Mouse (Mus musculus): ENCODE measurements around the gene Upf2.
A peak's percentile ranks its signal among the peaks of the same experiment; 100 is the strongest.

The Upf2 gene

GRCm38 (mm10) chr2:5950766-5951595 is at the start of gene Upf2:
Gene Upf2 (plus strand): TSS chr2:5951469.
- DNase-seq (ENCODE audit: low spot score in 2 of 2), result peak; percentile 97

- peak; percentile 64 to 69 for DNase-seq (ENCODE audit: low spot score in 2 of 2)
Observed at GRCm38 (mm10) chr2:5906092-5906491, 45.2 kb upstream of the Upf2 start.

DNA sequence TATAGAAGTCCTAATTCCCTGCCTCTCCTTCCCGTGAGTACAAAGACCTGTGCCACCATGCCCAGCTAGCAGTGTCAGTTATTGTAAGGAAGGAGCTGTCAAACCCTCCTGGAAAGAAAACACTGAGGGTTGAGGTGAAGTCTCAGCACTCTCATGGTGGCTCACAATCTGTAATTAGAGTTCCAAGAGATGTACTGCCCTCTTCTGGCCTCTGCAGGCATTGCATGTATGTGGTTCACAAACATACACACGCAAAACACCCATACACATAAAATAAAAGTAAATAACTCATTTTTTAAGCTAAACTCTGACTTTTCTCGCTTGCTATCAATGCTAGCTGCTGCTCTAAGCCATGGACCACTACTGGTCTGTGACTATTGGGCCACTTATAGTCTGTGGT is 44.6 kb upstream of the Upf2 start:
- peak in 1 of 2 experiments; percentile 40 for DNase-seq (ENCODE audit: low spot score in 2 of 2)

GRCm38 (mm10) chr2:5911282-5911965 is 39.8 kb upstream of the Upf2 start:
- peak; percentile 40 to 41 for DNase-seq (ENCODE audit: low spot score in 2 of 2)

DNA sequence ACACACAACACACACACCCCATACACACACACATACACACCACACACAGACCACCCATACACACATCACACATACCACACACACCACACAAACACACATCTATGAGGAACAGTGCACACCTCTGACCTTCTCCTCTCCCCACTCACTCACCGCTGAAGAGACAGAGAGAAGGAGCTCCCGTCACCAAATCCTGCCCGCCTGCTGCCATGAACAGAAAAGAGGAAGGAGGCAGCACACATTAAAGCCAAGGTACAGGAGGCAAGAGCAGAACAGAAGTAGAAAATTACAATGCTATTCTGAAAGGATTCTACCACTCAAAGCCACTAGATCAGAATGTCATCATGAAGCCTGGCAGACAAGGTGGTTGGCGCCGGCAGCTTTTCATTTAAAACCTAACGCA is 28.4 kb upstream of the Upf2 start:
- DNase-seq (ENCODE audit: low spot score in 2 of 2), result no peak

DNA sequence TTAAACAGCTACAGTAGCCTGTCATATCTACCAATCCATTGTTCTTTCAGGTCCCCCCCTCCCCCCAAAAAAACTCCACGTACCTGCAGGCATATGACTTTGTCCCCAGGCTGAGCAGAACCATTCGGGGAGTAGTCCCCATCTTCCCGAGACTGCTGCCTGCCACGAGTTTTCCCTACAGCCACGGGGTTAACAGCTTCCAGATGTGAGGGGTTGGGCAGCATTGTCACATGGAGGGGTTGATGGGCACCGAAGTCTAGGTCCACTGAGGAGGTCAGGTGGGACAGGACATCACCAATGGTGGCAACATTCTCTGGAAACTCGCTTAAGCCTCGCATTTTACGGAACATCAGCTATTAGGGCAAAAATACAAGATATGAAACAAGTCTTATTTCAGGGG is 27.5 kb upstream of the Upf2 start:
- DNase-seq (ENCODE audit: low spot score in 2 of 2), result no peak

GRCm38 (mm10) chr2:5927481-5927880 is 23.8 kb upstream of the Upf2 start:
- no peak for DNase-seq (ENCODE audit: low spot score in 2 of 2)

- DNase-seq (ENCODE audit: low spot score in 2 of 2), result no peak
Observed at GRCm38 (mm10) chr2:5929793-5930192, 21.5 kb upstream of the Upf2 start.

DNA sequence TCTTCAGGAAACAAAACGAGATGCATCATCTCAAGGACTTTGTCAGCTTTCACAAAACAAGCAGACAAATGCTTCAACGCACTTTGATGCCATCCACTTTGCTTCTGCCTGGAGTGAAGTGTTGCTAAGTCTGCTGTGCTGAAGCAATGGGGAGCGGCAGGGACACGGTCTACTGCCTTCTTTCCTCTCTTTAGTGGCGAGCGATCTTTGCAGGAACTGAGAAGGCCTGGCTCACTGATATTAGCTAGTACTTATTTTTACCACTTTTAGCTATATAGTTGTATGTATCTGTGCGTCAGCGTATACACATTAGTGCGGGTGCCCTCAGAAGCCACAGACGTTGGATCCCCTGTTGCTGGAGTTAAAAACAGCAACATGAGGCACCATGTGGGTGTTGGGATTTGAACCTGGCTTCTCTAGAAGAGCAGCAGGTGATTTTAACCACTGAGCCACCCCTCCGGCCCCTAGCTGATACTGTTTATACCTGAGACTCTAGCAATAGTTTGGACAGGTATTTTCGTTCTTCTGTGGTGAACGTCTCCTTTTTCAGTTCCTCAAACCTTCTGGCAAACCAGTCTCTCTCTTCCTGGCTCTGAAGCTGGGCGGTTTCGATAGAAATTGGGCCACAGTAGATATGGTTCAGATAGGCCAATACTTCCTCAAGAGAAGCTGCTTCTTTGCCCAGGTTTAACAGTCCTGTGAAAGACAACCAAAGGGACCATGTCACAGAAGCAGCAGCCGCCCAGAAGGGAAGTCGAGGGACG is 20.8 kb upstream of the Upf2 start:
- no peak for DNase-seq (ENCODE audit: low spot score in 2 of 2)

GRCm38 (mm10) chr2:5931938-5932337 is 19.3 kb upstream of the Upf2 start:
- no peak for DNase-seq (ENCODE audit: low spot score in 2 of 2)

DNA sequence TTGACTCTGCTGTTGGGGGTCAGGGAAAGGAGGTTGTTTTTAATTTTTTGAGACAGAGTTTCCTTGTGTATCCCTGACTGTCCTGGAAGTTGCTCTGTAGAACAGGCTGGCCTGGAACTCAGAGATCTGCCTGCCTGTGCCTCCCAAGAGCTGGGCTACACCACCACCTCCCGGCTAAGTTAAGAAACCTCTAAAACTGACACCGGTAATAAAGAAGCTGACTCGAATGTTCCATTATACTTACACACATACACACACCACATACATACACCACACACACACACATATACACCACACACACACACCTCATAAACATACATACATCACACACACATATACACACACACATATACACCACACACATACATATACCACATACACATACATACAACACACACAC is 16.3 kb upstream of the Upf2 start:
- DNase-seq (ENCODE audit: low spot score in 2 of 2), result no peak

DNA sequence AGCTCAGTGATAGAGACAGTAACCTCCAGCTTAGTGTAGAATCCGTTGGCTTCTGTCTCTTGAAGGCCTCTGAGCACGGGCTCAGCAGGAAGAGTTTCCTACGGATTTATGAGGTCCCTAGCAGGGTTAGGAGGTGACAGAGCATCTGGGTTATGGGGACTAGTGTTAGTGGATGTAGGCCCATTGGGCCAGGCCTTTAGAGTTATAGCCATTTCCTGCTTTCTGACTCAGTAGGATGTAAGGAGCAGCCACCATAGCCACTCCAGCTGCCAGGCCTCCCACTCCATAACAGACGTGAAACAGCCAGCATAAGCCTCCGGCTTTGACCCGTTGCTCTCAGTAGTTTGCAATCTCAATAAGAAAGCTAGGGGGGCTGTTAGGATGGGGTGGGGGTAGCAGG is 15.2 kb upstream of the Upf2 start:
- DNase-seq (ENCODE audit: low spot score in 2 of 2), result no peak

DNA sequence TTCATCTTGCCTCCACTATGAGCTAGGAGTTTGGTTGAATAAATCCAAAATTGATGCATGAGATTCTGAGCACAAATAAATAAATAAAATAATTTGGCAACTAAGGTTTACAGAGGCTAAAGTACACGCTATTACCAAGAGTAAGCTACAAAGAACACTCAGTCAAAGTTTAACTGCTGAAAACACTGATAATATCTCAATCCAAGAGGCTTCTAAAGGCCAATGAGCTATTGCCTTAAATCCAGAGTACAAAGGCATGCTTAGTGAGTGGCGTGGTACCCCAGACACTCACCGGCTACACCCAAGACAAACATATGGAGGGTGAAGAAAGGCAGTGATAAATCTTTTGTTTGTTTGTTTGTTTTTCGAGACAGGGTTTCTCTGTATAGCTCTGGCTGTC is 14.7 kb upstream of the Upf2 start:
- DNase-seq (ENCODE audit: low spot score in 2 of 2), result no peak

GRCm38 (mm10) chr2:5939319-5939718 is 11.9 kb upstream of the Upf2 start:
- DNase-seq (ENCODE audit: low spot score in 2 of 2), result no peak

DNA sequence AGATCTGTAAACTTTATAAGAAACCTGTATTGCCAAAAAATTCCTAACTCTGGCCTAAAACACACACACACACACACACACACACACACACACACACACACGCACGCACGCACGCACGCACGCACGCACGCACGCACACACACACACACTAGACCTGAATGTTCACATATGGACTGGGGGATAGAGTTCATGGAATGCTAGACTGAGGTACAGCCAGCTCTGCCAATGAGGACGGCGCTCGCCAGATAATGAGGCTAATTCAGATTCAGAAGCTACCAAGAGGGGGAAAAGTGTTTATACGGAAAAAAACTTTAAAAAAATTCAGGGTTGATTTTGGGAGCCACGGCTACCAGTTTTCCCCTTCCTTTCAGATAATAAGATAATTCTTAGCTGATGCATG is 11.4 kb upstream of the Upf2 start:
- DNase-seq (ENCODE audit: low spot score in 2 of 2), result no peak

DNA sequence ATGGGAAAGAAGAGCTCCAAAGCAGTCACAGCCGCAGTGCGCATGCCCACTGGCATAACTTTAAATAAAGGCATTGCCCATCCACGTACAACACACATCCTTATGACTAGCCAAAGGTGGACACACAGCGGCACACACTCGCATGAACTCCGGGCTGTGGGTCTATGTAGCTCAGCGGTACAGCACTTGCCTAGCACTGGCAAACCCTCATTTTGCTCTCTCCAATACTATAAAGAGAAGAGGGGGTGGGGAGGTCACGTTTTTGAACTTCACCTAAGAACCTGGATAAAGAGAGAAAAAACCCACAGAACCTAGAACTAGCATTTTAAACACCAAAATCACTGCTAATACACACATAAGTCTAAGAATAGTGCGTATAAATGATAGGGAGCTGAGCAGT is 10.3 kb upstream of the Upf2 start:
- DNase-seq (ENCODE audit: low spot score in 2 of 2), result peak in 1 of 2 experiments; percentile 28

GRCm38 (mm10) chr2:5941861-5942415 is 9.3 kb upstream of the Upf2 start:
- no peak for DNase-seq (ENCODE audit: low spot score in 2 of 2)

DNA sequence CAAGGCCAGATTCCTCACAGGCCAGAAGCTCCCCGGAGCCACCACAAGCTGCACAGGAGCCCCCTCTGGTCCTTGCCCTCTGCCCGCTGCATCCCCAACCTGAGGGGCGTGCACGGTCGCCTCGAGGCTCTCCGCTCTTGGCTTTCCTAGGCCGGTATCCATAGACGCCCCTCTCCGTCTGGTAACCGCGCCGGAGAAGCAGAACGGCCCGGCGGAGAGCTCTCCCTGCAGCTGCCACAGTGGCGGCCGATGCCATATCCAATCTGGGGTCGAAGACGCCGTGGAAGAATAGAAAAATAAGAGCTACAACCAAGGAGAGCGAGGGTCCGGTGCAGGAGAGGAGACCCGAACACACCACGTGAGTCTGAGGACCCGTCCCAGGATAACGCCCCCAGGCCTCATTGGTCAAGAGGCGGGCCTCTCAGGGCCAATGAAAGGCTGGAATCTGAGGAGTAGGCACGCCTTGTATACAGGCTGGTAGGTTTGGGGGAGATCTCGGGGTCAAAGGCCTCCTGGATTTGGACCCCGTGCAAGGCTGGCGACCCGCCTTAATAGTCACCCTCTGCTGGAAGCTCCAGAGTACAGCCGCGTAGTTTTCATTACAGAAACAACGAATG is 8.7 kb upstream of the Upf2 start, which contains the start of gene Dhtkd1:
TSS of gene Dhtkd1 (minus strand) at position 377 of the 617 bp plus-strand sequence.
- peak; percentile 86 to 90 for DNase-seq (ENCODE audit: low spot score in 2 of 2)

DNA sequence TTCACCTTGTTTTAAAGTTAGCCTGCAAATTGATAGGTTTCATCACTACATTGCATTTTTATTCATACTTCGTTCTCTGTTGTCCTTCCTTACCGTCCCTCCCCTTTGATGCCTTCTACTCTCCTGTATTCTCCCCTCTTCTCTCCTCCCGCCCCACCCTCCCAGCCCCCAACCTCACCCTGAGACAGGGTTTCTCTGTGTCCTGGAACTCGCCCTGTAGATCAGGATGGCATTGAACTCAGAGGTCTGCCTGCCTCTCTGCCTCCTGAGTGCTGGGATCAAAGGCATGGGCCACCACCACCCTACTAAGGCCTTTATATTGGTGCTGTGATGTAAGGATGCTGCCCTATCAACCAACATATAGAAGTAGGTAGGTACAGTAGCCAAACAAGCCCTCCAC is 8.2 kb upstream of the Upf2 start:
- DNase-seq (ENCODE audit: low spot score in 2 of 2), result no peak

- DNase-seq (ENCODE audit: low spot score in 2 of 2), result no peak
Observed at GRCm38 (mm10) chr2:5945629-5946028, 5.6 kb upstream of the Upf2 start.

DNA sequence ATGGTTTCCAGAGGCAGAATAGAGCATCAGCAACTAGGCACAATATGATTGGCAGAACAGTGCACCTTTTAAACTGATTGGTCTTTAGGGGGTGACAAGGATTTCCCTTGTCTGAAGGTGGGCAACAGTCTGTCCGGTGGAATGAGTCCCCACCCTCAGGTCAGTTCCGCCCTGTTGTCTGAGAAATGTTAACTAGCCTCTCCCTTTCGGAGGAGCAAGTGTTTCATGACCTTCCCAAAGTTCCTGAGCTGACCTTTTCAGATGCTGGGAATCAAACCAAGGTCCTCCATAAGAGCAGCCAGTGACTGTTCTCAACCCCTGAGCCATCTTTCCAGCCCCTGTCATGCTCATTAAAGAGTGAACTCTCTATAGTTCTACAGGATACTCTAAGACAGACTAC is 4.4 kb upstream of the Upf2 start:
- no peak for DNase-seq (ENCODE audit: low spot score in 2 of 2)

DNA sequence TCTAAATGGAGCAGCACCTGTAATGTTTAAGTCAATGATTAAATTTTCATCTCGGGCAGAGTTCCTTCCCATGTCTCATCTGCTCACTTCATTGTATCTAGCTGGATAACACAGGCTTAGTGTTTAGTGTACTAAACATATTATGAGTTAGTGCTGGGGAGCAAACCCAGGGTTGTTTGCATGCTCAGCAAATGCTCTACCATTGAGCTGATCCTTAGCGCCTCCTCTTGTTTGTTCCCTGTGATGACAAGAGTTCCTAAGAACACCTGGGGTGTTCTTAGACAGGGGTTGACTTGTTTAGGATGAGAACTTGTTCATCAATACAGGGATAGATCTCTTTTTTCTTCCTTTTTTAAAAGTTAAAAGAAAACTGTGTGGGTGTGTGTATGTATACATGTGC is 2.3 kb upstream of the Upf2 start:
- no peak for DNase-seq (ENCODE audit: low spot score in 2 of 2)

Data from right cerebral cortex, postnatal 10 days (tissue).